Mouse (Mus musculus) urinary bladder, adult 2 months (tissue): ENCODE results near the gene Hsp90aa1. TPM values are rescaled to one million over a fixed set of nuclear protein-coding genes. Genes with fewer than 3 reads are reported as not detected.
"Not testable (repeated sequence)": the region's sequence is repeated elsewhere in the genome, so short reads cannot be mapped to it uniquely, and the experiment has no call there.

Source experiments
- DNase-seq: peaks from one replicate; pipeline ENCODE4 v3.0.0; 2022; ENCODE audit warnings: low spot score
- polyA plus RNA-seq: library from polyadenylated mRNA; depleted of rRNA; stranded (reverse); fragments of >200 nt; gene quantifications from 2 replicates; pipeline ENCODE4 v1.2.3, GENCODE M21; 2012; rRNA removed

Hsp90aa1 gene
- polyA plus RNA-seq = 104 and 117 TPM in 2 replicates

DNA sequence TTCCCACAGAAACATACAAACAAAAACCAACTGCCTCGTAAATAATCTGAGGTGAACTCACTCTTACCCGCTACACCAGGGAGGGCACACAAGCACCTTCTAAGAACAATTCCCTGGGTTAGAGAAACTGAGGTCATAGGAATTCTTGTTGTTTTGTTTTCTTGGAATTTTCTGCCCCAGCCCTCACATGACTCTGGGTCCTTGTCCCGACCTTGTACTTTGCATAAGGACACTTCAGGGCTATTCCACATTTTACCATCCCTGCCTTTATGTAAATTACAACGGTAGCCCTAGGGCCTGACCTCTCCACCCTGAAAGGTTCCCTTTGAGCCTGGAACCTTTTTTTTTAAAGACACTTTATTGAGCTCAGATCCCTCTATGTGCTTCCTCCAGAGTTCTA, at the start of gene Hsp90aa1:
Hsp90aa1 (minus strand) TSS at position 173 of the 400 bp plus-strand sequence.
- no peak for DNase-seq

DNA sequence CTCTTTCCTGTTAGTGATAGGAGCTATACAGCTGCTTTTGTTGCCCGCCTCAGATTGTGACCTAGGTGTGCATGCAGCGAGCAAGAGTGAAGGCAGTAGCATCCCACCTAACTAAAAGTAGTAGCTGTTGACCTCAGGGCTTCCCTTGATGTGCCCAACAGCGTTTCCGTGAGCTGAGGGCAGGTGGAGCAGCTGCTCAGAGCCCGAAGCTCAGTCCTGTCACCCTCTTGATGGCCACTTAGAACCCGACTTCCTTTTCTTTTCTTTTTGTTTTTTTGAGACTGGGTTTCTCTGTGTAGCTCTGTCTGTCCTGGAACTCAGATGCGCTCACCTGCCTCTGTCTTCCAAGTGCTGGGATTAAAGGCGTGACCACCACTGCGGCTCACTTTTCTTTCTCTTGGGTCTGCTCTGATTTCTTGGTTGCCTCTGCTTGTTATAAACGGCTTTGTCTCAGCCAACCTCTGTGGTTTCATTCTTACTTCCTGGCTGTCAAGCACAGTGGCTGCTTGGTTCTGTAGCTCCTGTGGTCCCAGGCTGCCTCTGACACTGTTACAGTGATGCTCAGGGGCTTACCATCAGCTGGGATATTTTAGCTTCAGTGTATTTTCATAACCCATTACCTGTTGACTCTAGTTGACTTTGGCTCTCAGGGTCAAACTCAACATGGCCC, 48.4 kb upstream of the Hsp90aa1 start:
- DNase-seq = no peak

DNA sequence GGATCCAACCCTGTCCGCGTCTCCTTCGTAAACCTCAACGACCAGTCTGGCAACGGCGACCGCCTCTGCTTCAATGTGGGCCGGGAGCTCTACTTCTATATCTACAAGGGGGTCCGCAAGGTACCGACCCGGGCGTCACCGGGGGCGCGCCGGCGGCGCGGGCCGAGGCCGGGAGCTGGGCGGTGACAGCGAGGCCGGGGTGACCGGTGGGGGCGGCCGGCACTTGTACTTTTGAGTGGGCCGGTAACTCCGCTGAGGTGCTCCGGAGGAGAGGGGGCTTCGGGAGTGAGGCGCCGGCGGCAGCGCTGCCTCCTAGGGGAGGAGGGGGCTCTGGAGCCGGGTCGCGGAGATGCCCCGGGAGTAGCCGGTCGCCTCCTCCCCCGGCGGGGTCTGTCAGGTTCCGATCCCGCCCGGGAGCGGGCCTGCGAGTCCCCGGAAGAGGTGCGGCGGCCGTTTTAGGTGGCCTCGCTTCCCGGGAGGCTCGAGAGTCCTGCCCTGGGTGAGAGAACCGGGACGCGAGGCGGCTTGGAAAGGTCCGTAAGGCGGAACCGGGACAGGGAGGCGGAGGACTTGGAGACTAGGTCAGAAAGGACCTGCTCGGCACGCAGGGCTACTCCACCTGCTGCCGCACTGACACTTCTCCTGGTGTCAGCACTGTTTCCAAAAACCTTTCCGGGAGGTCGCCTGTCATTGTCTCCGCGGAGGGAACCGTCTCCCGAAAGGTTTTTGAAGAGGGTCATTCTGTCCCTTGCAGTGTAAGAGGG, 35.8 kb upstream of the Hsp90aa1 start:
- no peak for DNase-seq

DNA sequence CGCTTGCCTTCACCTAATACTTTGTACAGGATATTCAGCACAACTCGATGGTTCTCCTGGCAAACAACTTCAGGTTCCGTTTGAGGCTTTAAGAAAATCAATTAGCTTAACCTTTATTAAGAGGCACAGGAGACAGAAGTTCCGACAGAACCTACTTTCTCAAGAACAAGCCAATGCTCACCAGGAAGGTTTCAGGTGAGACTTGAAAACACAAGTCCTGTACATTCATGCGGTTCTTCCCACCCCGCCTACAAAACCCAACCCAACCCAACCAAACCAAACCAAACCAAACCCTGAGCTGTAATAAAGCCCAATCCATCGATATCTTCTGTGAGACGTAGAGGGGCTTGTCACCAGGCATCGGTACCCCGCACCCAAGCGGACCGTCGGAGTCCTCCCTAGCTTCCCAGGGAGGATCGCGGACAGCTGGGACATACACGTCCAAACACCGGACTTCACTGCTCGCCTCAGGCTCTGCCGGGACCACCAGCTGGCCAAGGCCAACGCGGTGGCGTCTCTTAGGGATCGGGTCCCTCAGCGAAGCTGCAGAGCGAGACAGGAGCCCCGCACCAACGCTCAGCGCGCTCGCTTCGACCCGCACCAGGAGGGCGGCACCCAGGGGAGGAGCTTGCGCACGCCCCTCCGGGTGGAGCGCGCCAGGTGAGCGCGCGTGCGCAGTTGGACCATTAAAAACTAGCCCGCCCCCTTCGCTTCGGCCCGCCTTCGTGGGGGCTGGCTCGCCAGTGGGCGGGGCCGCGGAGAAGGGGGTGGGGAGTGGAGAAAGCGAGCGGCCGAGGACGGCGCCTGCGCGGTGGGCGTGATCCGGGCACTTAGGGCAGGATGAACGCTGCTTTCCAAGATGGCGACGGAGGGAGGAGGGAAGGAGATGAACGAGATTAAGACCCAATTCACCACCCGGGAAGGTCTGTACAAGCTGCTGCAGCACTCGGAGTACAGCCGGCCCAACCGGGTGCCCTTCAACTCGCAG, 34.9 kb upstream of the Hsp90aa1 start, which contains the start of gene Wdr20:
Wdr20 (plus strand) TSS at position 775 of the 988 bp plus-strand sequence.
- DNase-seq = peak; percentile 99

DNA sequence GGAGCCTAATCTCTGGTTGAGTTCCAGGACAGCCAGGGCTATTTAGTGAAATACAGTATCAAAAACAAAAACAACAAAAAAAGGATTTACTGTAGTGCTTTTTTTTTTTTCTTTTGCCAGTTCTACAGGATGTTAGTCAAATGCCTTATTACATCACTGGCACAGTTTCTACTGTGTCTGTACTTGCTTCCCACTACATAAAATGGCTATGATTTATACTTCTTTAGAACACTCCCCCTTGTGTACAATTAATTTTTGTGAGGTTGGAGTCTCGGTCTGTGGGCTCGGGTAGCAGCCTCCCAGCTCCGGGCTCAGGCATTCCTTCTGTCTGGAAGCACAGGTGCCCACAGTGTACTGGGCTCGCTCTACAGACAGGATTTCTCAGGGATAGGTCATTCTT, 34.1 kb upstream of the Hsp90aa1 start:
- no peak for DNase-seq

GRCm38 (mm10) chr12:110733254-110733653, 30.7 kb upstream of the Hsp90aa1 start:
- not testable (repeated sequence) for DNase-seq

GRCm38 (mm10) chr12:110726428-110726827, 23.9 kb upstream of the Hsp90aa1 start:
- DNase-seq = no peak

DNA sequence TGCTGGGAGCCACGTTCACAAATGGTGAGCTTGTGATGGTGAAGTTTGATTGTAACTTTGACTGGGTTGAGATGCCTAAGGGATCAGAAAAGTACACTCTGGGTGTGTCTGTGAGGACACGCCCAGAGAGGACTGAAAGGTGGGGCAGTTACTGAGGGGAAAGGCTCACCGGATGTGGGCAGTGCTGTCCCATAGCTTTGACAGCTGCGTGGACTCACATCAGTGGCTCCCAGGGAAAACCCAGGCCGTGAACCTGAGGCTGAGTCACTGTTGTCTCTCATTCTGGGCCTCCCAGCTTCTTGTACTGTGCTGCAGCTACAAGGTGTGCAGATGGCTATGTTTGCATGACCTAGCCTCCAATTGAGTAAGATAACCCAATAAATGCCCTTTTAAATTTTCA, 23.0 kb upstream of the Hsp90aa1 start:
- DNase-seq = no peak

DNA sequence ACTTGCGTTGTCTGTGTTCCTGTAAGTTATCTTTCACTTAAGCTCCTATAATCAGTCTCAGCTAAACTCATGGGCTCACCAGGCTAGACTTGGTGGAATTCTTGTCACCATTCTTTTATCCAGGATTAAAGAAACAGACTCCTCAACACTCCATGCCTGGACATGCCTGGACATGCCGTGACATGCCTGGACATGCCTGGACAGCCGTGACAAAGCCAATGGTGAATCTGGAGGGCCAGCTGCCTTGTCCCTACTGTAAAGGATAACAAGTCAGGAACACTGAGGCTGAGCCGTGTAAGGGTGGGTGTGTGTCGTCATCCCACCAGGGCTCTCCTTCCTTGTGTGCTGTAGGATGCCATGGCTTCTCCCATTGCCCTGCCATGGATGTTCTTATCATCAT, 22.5 kb upstream of the Hsp90aa1 start:
- no peak for DNase-seq

DNA sequence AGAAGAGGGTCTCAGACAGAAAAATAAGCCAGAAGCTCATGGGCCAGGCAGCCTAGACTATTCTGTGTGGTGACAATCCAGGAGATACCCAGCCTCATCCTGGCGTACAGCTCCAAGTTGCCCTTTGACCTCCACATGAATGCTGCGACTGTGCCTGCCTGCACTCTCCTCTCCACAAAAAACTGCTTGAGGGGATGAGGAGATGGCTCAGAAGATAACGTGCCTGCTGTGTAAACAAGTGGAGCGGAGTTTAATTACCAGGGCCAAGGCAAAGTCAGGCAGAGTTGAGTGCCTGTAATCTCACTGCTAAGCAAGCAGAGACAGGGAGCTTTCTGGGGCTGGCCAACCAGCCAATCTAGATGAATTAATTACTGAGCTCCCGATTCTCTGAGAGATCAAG, 13.5 kb upstream of the Hsp90aa1 start:
- DNase-seq = no peak

DNA sequence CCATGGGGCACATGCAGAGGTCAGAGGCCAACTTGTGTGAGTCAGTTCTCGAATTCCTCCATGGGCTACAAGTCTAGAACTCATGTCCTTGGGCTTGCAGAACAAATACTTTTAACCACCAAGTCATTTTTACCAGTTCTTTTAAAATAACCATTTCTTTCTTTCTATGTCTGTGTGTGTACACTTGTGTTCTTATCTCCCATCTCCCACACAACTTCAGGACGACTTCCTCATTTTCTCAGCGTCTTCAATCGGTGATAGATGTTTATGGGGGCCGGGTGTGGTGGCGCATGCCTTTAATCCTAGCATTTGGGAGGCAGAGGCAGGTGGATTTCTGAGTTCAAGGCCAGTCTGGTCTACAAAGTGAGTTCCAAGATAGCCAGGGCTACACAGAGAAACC, 11.7 kb upstream of the Hsp90aa1 start:
- DNase-seq = no peak

DNA sequence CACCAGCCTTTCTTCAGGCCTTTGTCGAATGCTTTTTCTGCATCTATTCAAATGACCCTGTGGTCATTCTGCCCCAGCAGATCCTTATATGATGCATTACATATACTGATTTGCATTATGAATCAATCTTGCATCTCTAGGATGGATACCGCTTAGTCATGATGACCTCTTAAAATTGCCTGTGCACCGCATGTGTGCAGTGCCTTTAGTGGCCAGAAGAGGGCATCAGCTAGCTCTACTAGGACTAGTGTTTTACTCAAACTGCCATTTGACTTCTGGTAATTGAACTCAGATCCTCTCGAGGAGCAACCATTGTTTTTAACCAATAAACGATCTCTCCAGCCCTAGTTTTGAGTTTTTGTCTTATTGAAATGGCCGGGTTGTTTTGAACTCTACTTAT, 11.3 kb upstream of the Hsp90aa1 start:
- no peak for DNase-seq

DNA sequence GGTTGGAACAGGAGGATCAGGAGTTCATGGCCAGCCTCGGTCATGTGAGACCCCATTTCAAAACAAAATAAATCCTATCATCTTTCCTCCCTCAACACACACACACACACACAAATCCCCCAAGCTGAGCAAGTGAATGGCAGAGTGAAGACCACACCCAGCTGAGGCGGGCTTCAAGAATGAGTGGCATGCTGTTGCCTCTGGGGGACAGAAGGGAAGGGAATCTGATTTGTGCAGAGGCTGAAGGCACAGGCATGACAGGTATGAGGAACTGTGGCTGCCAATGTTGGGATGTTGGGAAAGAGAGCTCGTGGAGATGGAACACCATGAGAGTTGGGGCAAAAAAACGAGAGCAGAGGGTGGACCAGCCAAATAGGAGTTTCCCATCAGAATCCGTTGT, 8.7 kb upstream of the Hsp90aa1 start:
- no peak for DNase-seq

DNA sequence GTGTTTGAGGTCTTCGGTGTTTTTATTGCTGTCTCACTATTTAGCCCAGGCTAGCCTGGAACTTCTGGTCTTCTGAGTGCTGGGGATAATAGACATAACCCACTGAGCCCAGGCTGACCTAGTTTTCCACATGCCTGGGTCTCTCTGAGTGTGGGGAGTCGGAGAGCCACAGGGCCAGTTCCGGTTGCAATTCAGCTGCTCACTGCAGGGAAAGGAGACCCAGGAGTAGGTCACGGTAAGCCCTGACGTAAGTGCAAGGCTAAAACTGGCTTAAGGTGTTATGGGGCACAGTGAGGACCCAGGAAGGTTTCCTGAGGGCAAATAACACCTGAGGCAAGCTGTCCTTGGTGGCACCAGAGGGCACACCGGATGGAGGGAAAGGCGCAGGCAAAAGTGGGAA, 4.9 kb upstream of the Hsp90aa1 start:
- DNase-seq = no peak

DNA sequence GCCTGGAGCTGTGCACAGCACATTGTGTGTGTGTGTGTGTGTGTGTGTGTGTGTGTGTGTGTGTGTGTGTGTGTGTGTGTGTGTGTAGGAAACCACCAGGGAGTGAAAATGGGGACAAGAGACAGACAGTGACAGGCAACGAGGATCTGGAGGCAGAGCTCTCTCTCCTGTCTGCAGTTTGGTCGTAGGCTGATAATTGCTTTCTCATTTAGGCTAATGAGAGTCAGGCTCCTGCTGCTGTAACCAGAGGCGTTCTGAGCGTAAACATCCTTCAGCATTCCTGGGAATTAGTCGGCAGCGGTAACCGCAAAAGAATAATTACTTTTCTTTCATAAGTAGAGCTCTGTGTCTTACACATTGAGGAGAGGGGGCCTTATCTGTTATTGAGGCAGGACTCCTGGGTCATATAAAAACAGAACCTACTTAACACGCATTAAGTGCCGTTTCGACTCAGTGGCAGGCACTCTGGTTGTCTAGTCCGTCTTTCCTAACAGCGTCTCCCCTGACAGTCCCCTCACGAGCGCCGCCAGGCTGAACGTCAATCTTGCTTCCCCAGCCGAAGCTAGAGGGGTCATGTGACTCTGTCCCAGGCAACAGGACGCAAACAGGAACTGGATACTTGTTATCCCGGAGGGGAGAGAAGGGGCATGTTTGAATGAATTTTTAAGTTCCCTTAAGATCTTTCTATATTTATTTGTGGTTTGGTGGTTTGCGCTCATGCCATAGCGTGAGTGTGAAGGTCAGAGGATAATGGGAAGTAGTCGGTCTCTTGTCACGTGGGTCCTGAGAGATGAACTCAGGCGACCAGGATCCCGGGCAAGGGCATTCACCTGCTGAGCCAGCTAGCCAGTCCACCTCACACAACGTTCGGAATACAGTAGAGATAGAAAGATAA, 4.1 kb upstream of the Hsp90aa1 start:
- DNase-seq = peak; percentile 21

DNA sequence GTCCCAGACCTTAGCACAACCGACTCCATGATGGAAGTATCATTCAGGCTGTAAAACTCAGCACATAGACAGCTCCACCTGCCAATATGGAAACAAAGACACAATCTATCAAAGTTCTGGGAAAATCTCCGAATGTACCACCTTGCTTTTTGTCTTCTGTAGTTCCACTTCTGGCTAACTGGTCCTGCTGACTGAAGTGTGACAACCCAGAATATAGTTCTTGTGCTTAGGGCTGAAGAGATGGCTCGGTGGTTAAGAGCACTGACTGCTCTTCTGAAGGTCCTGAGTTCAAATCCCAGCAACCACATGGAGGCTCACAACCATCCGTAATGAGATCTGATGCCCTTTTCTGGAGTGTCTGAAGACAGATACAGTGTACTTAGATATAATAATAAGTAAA, 2.9 kb upstream of the Hsp90aa1 start:
- DNase-seq = not testable (repeated sequence)

DNA sequence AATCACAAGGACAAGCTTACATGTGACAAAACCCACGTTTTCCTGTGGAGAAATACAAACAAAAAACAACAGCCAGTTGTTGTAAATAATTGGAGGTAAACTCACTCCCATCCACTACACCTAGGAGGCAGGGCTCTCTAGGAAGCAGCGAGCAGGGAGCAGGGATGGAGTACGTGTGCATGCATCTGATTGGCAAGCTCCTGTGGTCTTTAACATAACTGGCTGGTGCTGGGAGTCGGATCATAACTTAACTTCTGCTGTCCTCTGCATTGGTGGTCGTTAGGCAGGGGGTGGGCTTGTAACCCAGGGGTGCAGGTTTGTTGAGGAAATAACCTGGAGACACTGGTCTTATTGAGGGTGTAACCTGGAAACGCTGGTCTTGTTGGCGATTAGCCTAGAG, 1.2 kb upstream of the Hsp90aa1 start:
- no peak for DNase-seq

- DNase-seq = peak; percentile 76
Measured at GRCm38 (mm10) chr12:110703008-110703471, 512 bp upstream of the Hsp90aa1 start.

DNA sequence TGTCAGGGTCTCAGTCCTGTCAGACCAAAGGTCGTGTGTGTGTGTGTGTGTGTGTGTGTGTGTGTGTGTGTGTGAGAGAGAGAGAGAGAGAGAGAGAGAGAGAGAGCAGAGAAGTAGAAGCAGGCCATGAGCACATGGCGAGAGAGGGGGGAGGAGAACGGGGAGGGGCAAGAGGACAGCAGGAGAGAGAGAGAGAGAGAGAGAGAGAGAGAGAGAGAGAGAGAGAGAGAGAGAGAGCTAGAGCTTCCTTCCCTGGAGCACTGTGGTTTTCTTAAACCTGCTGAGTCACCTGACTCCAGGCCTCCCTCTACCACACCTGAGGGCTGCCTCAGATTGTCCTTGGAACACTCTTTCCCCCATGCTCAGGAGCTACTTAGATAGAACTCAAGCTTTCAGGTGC, 1.2 kb downstream of the Hsp90aa1 start:
- not testable (repeated sequence) for DNase-seq

- no peak for DNase-seq
Measured at GRCm38 (mm10) chr12:110700730-110701129, 1.8 kb downstream of the Hsp90aa1 start.

DNA sequence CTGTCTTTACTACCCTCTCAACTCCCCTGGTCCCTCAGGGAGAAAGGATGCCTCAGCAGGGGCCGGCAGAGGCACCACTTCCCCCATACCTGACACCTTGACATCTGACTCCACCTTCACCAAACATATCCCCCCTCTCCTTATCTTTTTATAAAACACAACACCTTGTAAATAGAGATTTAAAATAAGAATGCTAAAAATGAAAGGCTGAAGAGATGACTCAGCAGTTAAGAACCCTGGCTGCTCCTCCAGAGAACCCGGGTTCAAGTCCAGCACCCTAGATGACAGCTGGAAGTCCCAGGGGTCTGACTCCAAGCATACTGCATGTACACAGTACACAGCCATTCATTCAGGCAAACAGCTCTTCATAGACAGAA, 3.4 kb downstream of the Hsp90aa1 start:
- DNase-seq = no peak
